Mouse (Mus musculus): Measurements from ENCODE around the gene Gm15319.
"Not testable (repeated sequence)": the region's sequence is repeated elsewhere in the genome, so short reads cannot be mapped to it uniquely, and the experiment has no call there.

The Gm15319 gene

DNA sequence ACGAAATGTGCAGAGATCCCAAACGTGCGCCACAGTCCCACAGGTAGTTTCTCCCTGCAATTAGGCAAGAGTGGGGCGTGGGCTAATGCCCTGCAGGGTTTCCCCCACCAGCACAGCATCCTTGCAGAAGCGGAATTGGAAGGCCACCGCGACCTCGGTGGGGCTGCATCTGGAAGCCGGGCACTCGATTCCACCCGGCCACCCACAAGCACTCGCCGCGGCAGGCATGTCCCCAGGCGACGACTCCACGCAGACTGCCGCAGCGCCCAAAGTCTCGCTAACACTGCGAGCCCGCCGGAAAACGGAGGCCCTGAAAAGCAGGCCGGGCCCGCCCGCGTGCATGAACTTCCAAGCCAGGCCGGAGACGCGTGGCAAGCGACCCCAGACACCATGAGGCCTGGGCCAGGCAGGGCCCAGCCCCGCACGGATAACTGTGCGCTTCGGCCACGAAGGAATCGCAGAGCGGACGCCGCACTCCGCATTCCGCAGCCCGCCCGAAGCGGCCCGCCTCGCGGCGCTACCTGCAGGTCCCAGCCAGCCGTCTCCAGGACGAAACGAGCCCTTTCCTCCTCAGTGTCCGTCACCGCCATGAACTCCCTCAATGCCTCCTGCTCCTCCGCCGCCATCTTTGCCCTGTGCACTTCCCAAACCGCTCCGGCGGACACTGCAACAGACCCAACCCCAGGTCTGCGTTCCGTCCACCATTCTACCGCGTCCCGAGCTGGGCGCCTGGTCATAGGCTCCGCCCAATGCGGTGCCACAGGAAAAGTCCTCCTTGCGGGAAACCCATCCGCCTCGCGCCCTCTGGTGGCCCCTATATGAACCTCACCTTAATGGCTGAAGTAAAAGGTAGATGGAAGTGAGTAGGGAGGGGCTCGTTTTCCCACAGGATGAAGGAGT is 66.0 kb downstream of the Gm15319 start:
- peak; percentile 86 to 88 for DNase-seq

- not testable (repeated sequence) for DNase-seq
Observed at GRCm38 (mm10) chr8:20295881-20296280, 67.1 kb downstream of the Gm15319 start.

DNA sequence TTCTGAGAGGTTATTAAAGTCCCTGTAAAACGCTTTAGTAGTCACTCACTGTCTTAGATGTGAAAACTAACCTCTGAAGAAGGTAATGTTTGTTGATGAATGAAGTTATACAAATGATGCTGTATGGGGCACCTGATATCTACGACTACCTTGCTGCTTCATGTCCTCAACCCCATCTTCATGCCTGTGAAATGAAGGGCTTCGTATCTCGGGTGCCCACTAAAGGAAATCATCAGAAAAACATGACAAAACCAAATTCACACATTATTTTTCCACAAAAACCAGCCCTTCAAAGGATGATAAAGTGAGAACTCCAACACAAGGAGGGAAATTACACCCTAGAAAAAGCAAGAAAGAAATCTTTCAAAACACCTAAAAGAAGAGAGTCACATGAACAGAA is 68.2 kb downstream of the Gm15319 start:
- DNase-seq, result peak in 1 of 2 experiments; percentile 9

DNA sequence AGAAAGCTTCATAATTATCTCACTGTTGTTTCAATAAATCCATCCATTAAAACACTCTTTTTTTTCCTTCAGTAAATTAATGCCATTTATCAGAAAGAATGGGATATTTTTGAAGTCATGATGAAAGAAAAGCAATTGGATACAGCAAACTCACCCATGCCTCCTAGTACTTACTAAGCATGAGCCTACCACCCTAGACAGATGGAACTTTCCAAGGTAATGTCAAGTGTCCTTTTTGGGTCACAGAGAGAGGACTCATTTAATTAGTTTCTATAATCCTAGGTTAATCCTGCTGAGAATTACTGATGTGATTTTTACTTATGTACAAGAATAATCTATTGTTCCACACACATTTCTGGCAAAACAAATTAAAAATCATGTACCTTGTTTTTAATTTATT is 69.0 kb downstream of the Gm15319 start:
- DNase-seq, result not testable (repeated sequence)

DNA sequence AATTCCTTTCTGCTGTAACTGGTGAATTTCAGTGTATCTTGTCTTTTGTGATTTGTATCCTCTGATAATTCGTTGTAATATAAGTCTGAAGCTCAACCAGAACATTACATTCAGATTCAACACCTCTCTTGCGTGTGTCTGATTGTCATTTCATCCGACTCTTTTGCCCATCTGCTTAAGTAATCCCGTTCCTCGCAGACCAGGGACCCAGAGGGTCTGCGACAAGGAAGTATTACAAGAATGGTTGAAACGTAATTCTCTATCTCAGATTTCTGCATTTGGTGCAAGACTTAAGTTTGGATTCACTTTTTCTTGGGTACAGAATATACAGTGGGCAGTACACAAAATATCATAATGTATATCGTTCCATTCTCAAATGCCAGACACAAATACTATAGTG is 73.0 kb downstream of the Gm15319 start:
- DNase-seq, result not testable (repeated sequence)

- not testable (repeated sequence) for DNase-seq
Observed at GRCm38 (mm10) chr8:20288878-20289277, 74.1 kb downstream of the Gm15319 start.

- not testable (repeated sequence) for DNase-seq
Observed at GRCm38 (mm10) chr8:20287706-20288105, 75.3 kb downstream of the Gm15319 start.
